8 mouse cellular contexts compared by ENCODE assay signal in genomic region chr13:43182465-43183201, GRCm38 (mm10). TPM values are rescaled to one million over a fixed set of nuclear protein-coding genes. Genes with fewer than 3 reads are reported as not detected.
DNase-seq lines count a peak whose midpoint lies in the region; ATAC-seq and TF ChIP-seq lines count a peak whose summit lies in the region.

No protein-coding gene starts in this region.

- peak overlapping the region; percentile 31 for H3K4me3 ChIP-seq in forebrain, embryonic 13.5 days
- peak overlapping the region; percentile 30 for H3K4me3 ChIP-seq in lung, embryonic 14.5 days (ENCODE audit: low read depth, low read length)
- no peak overlapping the region for H3K4me3 ChIP-seq in thymus, adult 2 months (ENCODE audit: control insufficient read depth, insufficient read depth, low read length)

- ATAC-seq in forebrain, embryonic 13.5 days, result peak; percentile 79
- ATAC-seq in lung, embryonic 14.5 days (ENCODE audit: insufficient read depth), result peak; percentile 74

- 8% methylated on average over 14 of the region's 14 CpGs for WGBS in forebrain, embryonic 13.5 days
- WGBS in lung, embryonic 14.5 days, result 7% methylated on average over 14 of the region's 14 CpGs
- WGBS in thymus, adult 2 months, result 22% methylated on average over 14 of the region's 14 CpGs

- TF ChIP-seq CTCF in lung, embryonic 14.5 days (IDR thresholded peaks at IDR 0.05; ENCODE audit: low read depth), result peak; percentile 93
- TF ChIP-seq CTCF in thymus, adult 2 months (IDR thresholded peaks at IDR 0.05; ENCODE audit: borderline replicate concordance, control insufficient read depth, extremely low read depth, insufficient read depth, low read length, poor library complexity), result no peak

- peak overlapping the region; percentile 45 for H3K9ac ChIP-seq in forebrain, embryonic 13.5 days
- peak overlapping the region; percentile 34; the same call in 1 of the 2 replicates for H3K9ac ChIP-seq in lung, embryonic 14.5 days

- H3K4me1 ChIP-seq in forebrain, embryonic 13.5 days, result peaks cover 16% of the 10 kb centered on the region
- H3K4me1 ChIP-seq in lung, embryonic 14.5 days (ENCODE audit: insufficient read depth), result no peaks in the 10 kb centered on the region; the same call in 1 of the 2 replicates
- H3K4me1 ChIP-seq in thymus, adult 2 months (replicated peaks; ENCODE audit: control insufficient read depth, insufficient read depth, low read length), result no peaks in the 10 kb centered on the region

- no peak for TF ChIP-seq POLR2A in thymus, adult 2 months (IDR thresholded peaks at IDR 0.05; ENCODE audit: control insufficient read depth, extremely low read depth, insufficient read depth, low read length, poor library complexity)

- peak overlapping the region; percentile 54 for H3K4me2 ChIP-seq in forebrain, embryonic 13.5 days
- peak overlapping the region; percentile 62 for H3K4me2 ChIP-seq in lung, embryonic 14.5 days

- DNase-seq in CD8-positive naive resting alpha-beta T cell, adult 2 months (ENCODE audit: low read depth in 2 of 2, low spot score in 2 of 2), result peak; percentile 69 to 80
- peak; percentile 93 for DNase-seq in c-Kit-positive CD71-negative TER-119-negative erythroid progenitor cells, embryonic 14.5 days (ENCODE audit: low read depth)
- peak; percentile 81 to 89 for DNase-seq in heart, postnatal 36 days
- DNase-seq in layer of hippocampus, adult 18-20 months (ENCODE audit: low spot score in 2 of 2), result peak; percentile 67 to 93
- DNase-seq in lung, embryonic 14.5 days, result peak; percentile 98
- DNase-seq in ovary, adult 18-20 months (ENCODE audit: low spot score), result peak; percentile 43
- DNase-seq in thymus, adult 2 months, result peak; percentile 74

- 0 out of 2 replicates have a peak overlapping the region, but pooled peaks have one; percentile 5 for H3K27ac ChIP-seq in forebrain, embryonic 13.5 days
- H3K27ac ChIP-seq in lung, embryonic 14.5 days (ENCODE audit: low read depth), result 0 out of 2 replicates have a peak overlapping the region, but pooled peaks have one; percentile 18
- H3K27ac ChIP-seq in thymus, adult 2 months (ENCODE audit: control insufficient read depth, insufficient read depth, low read length), result no peak overlapping the region

- intact Hi-C loops in heart, postnatal 36 days (cut with DNase I), result loop anchor here (2.0 to 5.0 kb wide), 4 partner anchors 138 to 375 kb away; partner anchors contain the start of gene Nol7

- no peaks in the 10 kb centered on the region for H3K27me3 ChIP-seq in forebrain, embryonic 13.5 days
- H3K27me3 ChIP-seq in lung, embryonic 14.5 days (ENCODE audit: insufficient read depth, low read length), result no peaks in the 10 kb centered on the region
- H3K27me3 ChIP-seq in thymus, adult 2 months (ENCODE audit: control insufficient read depth, insufficient read depth, low read length), result no peaks in the 10 kb centered on the region

- no peaks in the 10 kb centered on the region for H3K9me3 ChIP-seq in forebrain, embryonic 13.5 days (replicated peaks)
- H3K9me3 ChIP-seq in lung, embryonic 14.5 days (ENCODE audit: low read depth, low read length), result no peaks in the 10 kb centered on the region

- H3K36me3 ChIP-seq in forebrain, embryonic 13.5 days (ENCODE audit: poor library complexity, severe bottlenecking), result no peaks in the 10 kb centered on the region
- H3K36me3 ChIP-seq in lung, embryonic 14.5 days (ENCODE audit: insufficient read depth), result no peaks in the 10 kb centered on the region
- no peaks in the 10 kb centered on the region for H3K36me3 ChIP-seq in thymus, adult 2 months (ENCODE audit: control insufficient read depth, insufficient read depth, low read length)

RNA-seq across cellular contexts. Expression of gene Tbc1d7, which starts 11.3 kb away (rescaled TPM):
- 83.2 and 90.7 TPM in 2 replicates for polyA plus RNA-seq in forebrain, embryonic 13.5 days (2015; fragmentation: Nextera tagmentation; extraction: Ambion mirVana)
- 10 to 100 TPM; 32.0 to 35.5 TPM for total RNA-seq in heart, postnatal 36 days (2021)
- total RNA-seq in layer of hippocampus, adult 18-20 months (2021), result 10 to 100 TPM; 24.4 to 29.3 TPM
- polyA plus RNA-seq in lung, embryonic 14.5 days (2014; fragmentation: Nextera tagmentation; extraction: Ambion mirVana), result 49.9 and 53.6 TPM in 2 replicates
- polyA plus RNA-seq in thymus, adult 2 months (2012; rRNA removed), result 8.6 and 14.5 TPM in 2 replicates

Comparison
In these comparisons a context has a peak if more than half of its experiments do, and no peak if none do; other contexts are left out.
1. DNase-seq: peak in every context shown above with its lines; median percentile 98 in lung, embryonic 14.5 days; 93 in c-Kit-positive CD71-negative TER-119-negative erythroid progenitor cells, embryonic 14.5 days; 85 in heart, postnatal 36 days; 80 in layer of hippocampus, adult 18-20 months; 74 in CD8-positive naive resting alpha-beta T cell, adult 2 months; 74 in thymus, adult 2 months; 43 in ovary, adult 18-20 months.